Mouse (Mus musculus) v-Abl transformed pro-B cells (cell line): ENCODE data around the gene Dvl2.

ENCODE experiments used
- in situ Hi-C, 2 experiments: fragments of 400-800 bp; cut with MboI; formaldehyde crosslinking; loops; one replicate each; pipeline ENCODE4 v1.15.1; 2025; ENCODE audit not compliant: unreplicated experiment in 2 of 2

Dvl2 gene

GRCm38 (mm10) chr11:70000396-70000898, at the start of gene Dvl2:
TSS of gene Dvl2 (plus strand) at chr11:70000595.
- in situ Hi-C loops = loop anchor here in 1 of 2 experiments (5.0 kb wide), 1 partner anchor 48 kb away; no protein-coding TSS in a partner anchor

- in situ Hi-C loops = loop anchor here (5.0 to 10.0 kb wide), 6 partner anchors 51 to 266 kb away; partner anchors contain the start of genes Dvl2 (in 1 of the 2), Senp3 (in 1 of the 2), Tmem95 (in 1 of the 2) and Tnfsf13 (in 1 of the 2)
Measured at GRCm38 (mm10) chr11:69950807-69951459, 49.5 kb upstream of the Dvl2 start.

- in situ Hi-C loops = loop anchor here (5.0 to 10.0 kb wide), 6 partner anchors 50 to 267 kb away; partner anchors contain the start of genes Dvl2 (in 1 of the 2), Senp3 (in 1 of the 2), Tmem95 (in 1 of the 2) and Tnfsf13 (in 1 of the 2)
Measured at GRCm38 (mm10) chr11:69952274-69952673, 48.1 kb upstream of the Dvl2 start.

GRCm38 (mm10) chr11:69953267-69953915, 47.0 kb upstream of the Dvl2 start:
- in situ Hi-C loops = loop anchor here (5.0 to 10.0 kb wide), 6 partner anchors 49 to 269 kb away; partner anchors contain the start of genes Dvl2 (in 1 of the 2), Senp3 (in 1 of the 2), Tmem95 (in 1 of the 2) and Tnfsf13 (in 1 of the 2)

GRCm38 (mm10) chr11:69955618-69956017, 44.8 kb upstream of the Dvl2 start:
- in situ Hi-C loops = loop anchor here (10.0 kb wide), 3 partner anchors 231 to 271 kb away; partner anchors contain the start of genes Senp3 (in 1 of the 2) and Tnfsf13 (in 1 of the 2)

- in situ Hi-C loops = loop anchor here (10.0 kb wide), 3 partner anchors 231 to 271 kb away; partner anchors contain the start of genes Senp3 (in 1 of the 2) and Tnfsf13 (in 1 of the 2)
Measured at GRCm38 (mm10) chr11:69956218-69956617, 44.2 kb upstream of the Dvl2 start.

GRCm38 (mm10) chr11:69960616-69961015, 39.8 kb upstream of the Dvl2 start:
- in situ Hi-C loops = no loop called here

GRCm38 (mm10) chr11:69961841-69962240, 38.6 kb upstream of the Dvl2 start:
- in situ Hi-C loops = no loop called here

- in situ Hi-C loops = no loop called here
Measured at GRCm38 (mm10) chr11:69964650-69965270, 35.6 kb upstream of the Dvl2 start, which contains the start of gene Cldn7. TSS of gene Cldn7 (plus strand) at chr11:69964779.

GRCm38 (mm10) chr11:69965271-69966005, 35.0 kb upstream of the Dvl2 start:
- in situ Hi-C loops = no loop called here

GRCm38 (mm10) chr11:69966006-69966859, 34.2 kb upstream of the Dvl2 start:
- in situ Hi-C loops = no loop called here

GRCm38 (mm10) chr11:69966860-69967517, 33.4 kb upstream of the Dvl2 start:
- in situ Hi-C loops = no loop called here

- in situ Hi-C loops = no loop called here
Measured at GRCm38 (mm10) chr11:69968793-69969192, 31.6 kb upstream of the Dvl2 start.

- in situ Hi-C loops = no loop called here
Measured at GRCm38 (mm10) chr11:69970222-69970621, 30.2 kb upstream of the Dvl2 start.

GRCm38 (mm10) chr11:69970775-69971174, 29.6 kb upstream of the Dvl2 start:
- in situ Hi-C loops = no loop called here

- in situ Hi-C loops = loop anchor here in 1 of 2 experiments (25.0 kb wide), 2 partner anchors 563 to 913 kb away; partner anchors contain the start of genes Borcs6, Kdm6b and Tmem107
Measured at GRCm38 (mm10) chr11:69974907-69975306, 25.5 kb upstream of the Dvl2 start.

GRCm38 (mm10) chr11:69976271-69976670, 24.1 kb upstream of the Dvl2 start:
- in situ Hi-C loops = loop anchor here in 1 of 2 experiments (25.0 kb wide), 2 partner anchors 564 to 914 kb away; partner anchors contain the start of genes Borcs6, Kdm6b and Tmem107

- in situ Hi-C loops = loop anchor here in 1 of 2 experiments (25.0 kb wide), 2 partner anchors 568 to 918 kb away; partner anchors contain the start of genes Borcs6, Kdm6b and Tmem107
Measured at GRCm38 (mm10) chr11:69979827-69980195, 20.6 kb upstream of the Dvl2 start.
